Mouse (Mus musculus) stomach, embryonic 16.5 days (tissue): Measurements from ENCODE around the gene Habp4. TPM values are rescaled to one million over a fixed set of nuclear protein-coding genes. Genes with fewer than 3 reads are reported as not detected.
A peak's percentile ranks its signal among the peaks of the same experiment; 100 is the strongest.

Experiments used
- ATAC-seq: fragments of 200-750 bp; cut with Nextera tagmentation; 2 replicates; pipeline ENCODE4 v1.8.0; 2017; ENCODE audit warnings: moderate number of reproducible peaks, moderate TSS enrichment; ENCODE audit not compliant: insufficient read depth, low FRiP score
- H3K27ac ChIP-seq: fragments of 300-500 bp; sonication (generic); 2 replicates; pipeline ENCODE4 v1.5.1; 2014; ENCODE audit warnings: low read length
- H3K27me3 ChIP-seq: fragments of 300-500 bp; sonication (generic); 2 replicates; pipeline ENCODE4 v1.6.1; 2014; ENCODE audit warnings: low read length, control low read depth, mixed read lengths; ENCODE audit not compliant: control insufficient read depth, insufficient read depth
- H3K36me3 ChIP-seq: fragments of 300-500 bp; sonication (generic); 2 replicates; pipeline ENCODE4 v1.6.1; 2014; ENCODE audit warnings: low read length; ENCODE audit not compliant: control insufficient read depth, insufficient read depth
- H3K4me1 ChIP-seq: fragments of 300-500 bp; sonication (generic); 2 replicates; pipeline ENCODE4 v1.6.1; 2014; ENCODE audit warnings: low read length, control low read depth, mixed read lengths; ENCODE audit not compliant: control insufficient read depth, insufficient read depth
- H3K4me2 ChIP-seq: fragments of 300-500 bp; sonication (generic); 2 replicates; pipeline ENCODE4 v1.6.1; 2014; ENCODE audit warnings: low read depth, low read length, mixed read lengths
- H3K4me3 ChIP-seq: fragments of 300-500 bp; sonication (generic); replicated peaks from 2 replicates; pipeline ENCODE4 v1.5.1; 2014; ENCODE audit warnings: mild to moderate bottlenecking, low read length
- H3K9ac ChIP-seq: fragments of 300-500 bp; sonication (generic); 2 replicates; pipeline ENCODE4 v1.6.1; 2014; ENCODE audit warnings: low read length
- H3K9me3 ChIP-seq: fragments of 300-500 bp; sonication (generic); replicated peaks from 2 replicates; pipeline ENCODE4 v1.6.1; 2016; ENCODE audit warnings: low read length, control low read depth; ENCODE audit not compliant: control insufficient read depth
- WGBS: fragments of 180-500 bp; shearing (Covaris S2); extraction: QIAGEN DNeasy Blood & Tissue Kit; methylation state at CpG from one replicate; pipeline ENCODE4 v1.1.7; 2014; 5-methylcytosine and 5-hydroxymethylcytosine counted together
- polyA plus RNA-seq: library from polyadenylated mRNA; unstranded; fragments of >200 nt; fragmentation: Nextera tagmentation; extraction: Ambion mirVana; gene quantifications from 2 replicates; pipeline ENCODE4 v1.2.1, GENCODE M21; 2015

Habp4 gene
- polyA plus RNA-seq, 1 experiment from 2014 or later, result 15.4 TPM

GRCm38 (mm10) chr13:64150121-64150520, 11.5 kb upstream of the Habp4 start:
- WGBS, result 52% methylated on average over 5 of the region's 5 CpGs
- H3K27ac ChIP-seq, result no peak overlapping the region
- 0 out of 2 replicates have a peak overlapping the region, but pooled peaks have one; percentile 19 for H3K4me2 ChIP-seq

GRCm38 (mm10) chr13:64152241-64152669, 9.4 kb upstream of the Habp4 start:
- no peaks in the 10 kb centered on the region for H3K36me3 ChIP-seq
- H3K9me3 ChIP-seq, result no peaks in the 10 kb centered on the region
- peak; percentile 2; the same call in 1 of the 2 replicates for ATAC-seq
- peak overlapping the region; percentile 82 for H3K4me2 ChIP-seq
- no peaks in the 10 kb centered on the region for H3K27me3 ChIP-seq
- peak overlapping the region; percentile 75 for H3K9ac ChIP-seq
- H3K27ac ChIP-seq, result peak overlapping the region; percentile 87
- H3K4me3 ChIP-seq, result peak overlapping the region; percentile 78
- peaks cover 25% of the 10 kb centered on the region for H3K4me1 ChIP-seq
- under 1% methylated on average over 42 of the region's 42 CpGs for WGBS

More at GRCm38 (mm10) chr13:64150121-64150520, 11.5 kb upstream of the Habp4 start:
- no peaks in the 10 kb centered on the region for H3K36me3 ChIP-seq
- peaks cover 21% of the 10 kb centered on the region for H3K4me1 ChIP-seq
- no peaks in the 10 kb centered on the region for H3K27me3 ChIP-seq
- no peak overlapping the region for H3K4me3 ChIP-seq
- H3K9ac ChIP-seq, result no peak overlapping the region
- no peaks in the 10 kb centered on the region for H3K9me3 ChIP-seq
- no peak for ATAC-seq

GRCm38 (mm10) chr13:64152671-64153082, 8.9 kb upstream of the Habp4 start:
- whole genome bisulfite sequencing, result under 1% methylated on average over 61 of the region's 61 CpGs
- peak overlapping the region; percentile 78 for H3K4me3 ChIP-seq
- no peaks in the 10 kb centered on the region for H3K9me3 ChIP-seq
- H3K4me1 ChIP-seq, result peaks cover 25% of the 10 kb centered on the region
- ATAC-seq, result peak; percentile 0; the same call in 1 of the 2 replicates
- H3K9ac ChIP-seq, result peak overlapping the region; percentile 75
- H3K36me3 ChIP-seq, result no peaks in the 10 kb centered on the region
- peak overlapping the region; percentile 82 for H3K4me2 ChIP-seq
- H3K27me3 ChIP-seq, result no peaks in the 10 kb centered on the region
- H3K27ac ChIP-seq, result peak overlapping the region; percentile 87

- peak within 1 kb of the TSS; percentile 75 for H3K9ac ChIP-seq
- H3K4me3 ChIP-seq, result peak within 1 kb of the TSS; percentile 78
- H3K27ac ChIP-seq, result peak within 1 kb of the TSS; percentile 87
- H3K27me3 ChIP-seq, result no peaks in the 10 kb centered on the region
- peak; percentile 97 for ATAC-seq
- H3K36me3 ChIP-seq, result no peaks in the 10 kb centered on the region
- H3K4me2 ChIP-seq, result peak within 1 kb of the TSS; percentile 82
- peaks cover 25% of the 10 kb centered on the region for H3K4me1 ChIP-seq
- under 1% methylated on average over 48 of the region's 56 CpGs for WGBS
- H3K9me3 ChIP-seq, result no peaks in the 10 kb centered on the region
Observed at GRCm38 (mm10) chr13:64153083-64153682, 8.4 kb upstream of the Habp4 start, which contains the start of gene Zfp367. TSS of gene Zfp367 (minus strand) at chr13:64153202.

GRCm38 (mm10) chr13:64153751-64154267, 7.8 kb upstream of the Habp4 start:
- Histone ChIP-seq H3K4me1 (peaks cover 25% of the 10 kb centered on the region), H3K36me3 (no peaks in the 10 kb centered on the region), H3K27ac (peak overlapping the region; percentile 60), H3K4me3 (peak overlapping the region; percentile 78), H3K4me2 (peak overlapping the region; percentile 57), H3K27me3 (no peaks in the 10 kb centered on the region), H3K9me3 (no peaks in the 10 kb centered on the region), H3K9ac (peak overlapping the region; percentile 71)
- peak; percentile 48 for ATAC-seq
- WGBS, result 1% methylated on average over 18 of the region's 18 CpGs

GRCm38 (mm10) chr13:64154651-64155050, 7.0 kb upstream of the Habp4 start:
- Histone ChIP-seq H3K27ac (0 out of 2 replicates have a peak overlapping the region, but pooled peaks have one; percentile 33), H3K4me2 (no peak overlapping the region)
- WGBS, result 53% methylated on average over 2 of the region's 2 CpGs

GRCm38 (mm10) chr13:64155171-64155571, 6.5 kb upstream of the Habp4 start:
- Histone ChIP-seq H3K27ac (no peak overlapping the region), H3K4me2 (no peak overlapping the region)
- ATAC-seq, result no peak

More at GRCm38 (mm10) chr13:64154651-64155050, 7.0 kb upstream of the Habp4 start:
- Histone ChIP-seq H3K27me3 (no peaks in the 10 kb centered on the region), H3K4me1 (peaks cover 25% of the 10 kb centered on the region), H3K4me3 (no peak overlapping the region), H3K36me3 (no peaks in the 10 kb centered on the region), H3K9me3 (no peaks in the 10 kb centered on the region), H3K9ac (no peak overlapping the region)
- ATAC-seq, result no peak

GRCm38 (mm10) chr13:64156966-64157365, 4.7 kb upstream of the Habp4 start:
- Histone ChIP-seq H3K4me2 (no peak overlapping the region), H3K27ac (no peak overlapping the region), H3K4me3 (no peak overlapping the region), H3K9me3 (no peaks in the 10 kb centered on the region), H3K4me1 (peaks cover 8% of the 10 kb centered on the region; the same call in 1 of the 2 replicates), H3K27me3 (no peaks in the 10 kb centered on the region), H3K36me3 (no peaks in the 10 kb centered on the region), H3K9ac (no peak overlapping the region)
- no peak for ATAC-seq

More at GRCm38 (mm10) chr13:64155171-64155571, 6.5 kb upstream of the Habp4 start:
- 13% methylated on average over 1 of the region's 1 CpGs for WGBS
- Histone ChIP-seq H3K9me3 (no peaks in the 10 kb centered on the region), H3K4me3 (no peak overlapping the region), H3K36me3 (no peaks in the 10 kb centered on the region), H3K4me1 (peaks cover 22% of the 10 kb centered on the region), H3K27me3 (no peaks in the 10 kb centered on the region), H3K9ac (0 out of 2 replicates have a peak overlapping the region, but pooled peaks have one; percentile 5)

- Histone ChIP-seq H3K36me3 (no peaks in the 10 kb centered on the region), H3K4me2 (peak overlapping the region; percentile 100), H3K9me3 (0 out of 2 replicates have a peak, but pooled peaks cover 3% of the 10 kb centered on the region), H3K4me3 (peak overlapping the region; percentile 81), H3K4me1 (peaks cover 11% of the 10 kb centered on the region), H3K9ac (peak overlapping the region; percentile 90), H3K27ac (peak overlapping the region; percentile 86), H3K27me3 (no peaks in the 10 kb centered on the region)
- WGBS, result under 1% methylated on average over 71 of the region's 71 CpGs
- ATAC-seq, result peak; percentile 53; the same call in 1 of the 2 replicates
Observed at GRCm38 (mm10) chr13:64161916-64162611, 440 bp downstream of the Habp4 start.
